Mouse (Mus musculus) cerebellum, adult 2 months (tissue): ENCODE measurements at regions not wholly inside any gene's neighbourhood (a gene's known extent, or its start where the extent isn't known, plus 50 kb on each side); places are given as distances from the start of the nearest gene placed in this dataset.

ENCODE experiments used
- CTCF ChIP-seq: fragments of 200-500 bp; IDR thresholded peaks from 2 replicates; pipeline ENCODE4 v1.5.1; 2011; ENCODE audit warnings: low read depth, mild to moderate bottlenecking, control low read depth, low read length, moderate library complexity, borderline replicate concordance; ENCODE audit not compliant: insufficient read depth
- POLR2A ChIP-seq: fragments of 200-500 bp; IDR thresholded peaks from 2 replicates; pipeline ENCODE4 v1.6.1; 2011; ENCODE audit warnings: low read length, control low read depth, borderline replicate concordance; ENCODE audit not compliant: insufficient read depth

DNA sequence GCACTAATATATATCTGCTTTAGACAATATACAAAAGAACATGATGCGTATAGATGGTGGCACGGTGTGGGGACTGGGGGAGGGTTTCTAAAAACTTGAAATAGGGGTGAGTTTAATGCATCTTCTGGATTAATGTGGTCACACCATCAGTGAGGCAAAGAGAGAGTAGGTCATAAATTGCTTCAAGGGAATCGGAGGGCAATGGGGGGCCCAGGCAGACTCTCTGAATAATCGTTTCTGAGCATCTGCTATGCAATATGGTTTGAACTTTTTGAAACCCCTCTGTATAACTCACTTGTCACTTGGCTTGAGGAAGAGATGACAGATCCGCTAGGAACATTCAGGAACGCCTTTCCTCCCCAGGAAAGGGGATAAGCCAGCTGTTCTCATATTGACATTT is 322.8 kb downstream of the Poteg start:
- no peak for TF ChIP-seq CTCF
- no peak for TF ChIP-seq POLR2A
